Comparison of ENCODE assay signal across 7 mouse cellular contexts in the genomic region with DNA sequence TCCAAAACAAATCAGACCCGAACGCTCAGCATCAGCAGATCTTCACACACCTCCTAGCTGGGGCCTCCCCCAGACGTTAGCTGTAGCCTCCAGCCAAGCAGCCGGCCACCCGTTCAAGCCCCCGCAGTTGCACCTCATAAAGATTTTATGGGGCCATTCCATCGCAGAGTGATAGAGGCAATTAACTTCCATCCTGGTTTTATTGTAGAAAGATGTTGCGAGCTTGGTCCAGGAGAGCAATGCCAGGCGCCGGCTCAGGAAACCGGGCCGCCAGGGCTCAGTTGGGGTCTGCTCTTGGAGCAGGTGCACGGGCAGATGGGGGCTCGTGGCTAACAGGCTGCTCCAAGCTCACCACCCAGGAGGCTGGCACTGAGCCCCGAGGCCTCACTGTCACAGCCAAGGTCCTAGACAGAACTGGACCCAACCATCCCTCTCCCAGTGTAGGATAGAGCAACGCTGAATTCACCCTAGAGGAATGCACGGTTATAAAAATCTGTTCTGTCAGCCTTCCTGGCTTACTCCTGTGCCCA. TPM values are rescaled to one million over a fixed set of nuclear protein-coding genes. Genes with fewer than 3 reads are reported as not detected.
DNase-seq lines count a peak whose midpoint lies in the region; ATAC-seq and TF ChIP-seq lines count a peak whose summit lies in the region.

No protein-coding gene starts in this region.

- TF ChIP-seq CTCF in brain, embryonic 14.5 days (IDR thresholded peaks at IDR 0.05; ENCODE audit: borderline replicate concordance, extremely low read depth, insufficient read depth, insufficient read length) = no peak

- H3K9me3 ChIP-seq in hindbrain, embryonic 16.5 days (ENCODE audit: control insufficient read depth, low read length) = no peaks in the 10 kb centered on the region; the same call in 1 of the 2 replicates

- H3K4me1 ChIP-seq in hindbrain, embryonic 16.5 days (ENCODE audit: control insufficient read depth, insufficient read depth, low read depth, low read length) = peaks cover 6% of the 10 kb centered on the region; the same call in 1 of the 2 replicates

- peak overlapping the region; percentile 18 for H3K27ac ChIP-seq in hindbrain, embryonic 16.5 days (ENCODE audit: low read depth, low read length)

- H3K36me3 ChIP-seq in hindbrain, embryonic 16.5 days (ENCODE audit: control insufficient read depth, insufficient read depth, low read length) = no peaks in the 10 kb centered on the region

- no peak for TF ChIP-seq POLR2A in brain, embryonic 14.5 days (IDR thresholded peaks at IDR 0.05; ENCODE audit: borderline replicate concordance, extremely low read depth, insufficient read depth, insufficient read length, poor library complexity, severe bottlenecking)

- peak; percentile 72 to 81 for DNase-seq in layer of hippocampus, postnatal 10 days (ENCODE audit: low spot score in 2 of 2)
- DNase-seq in layer of hippocampus, adult 9-11 months = no peak
- peak; percentile 85 for DNase-seq in brain, embryonic 14.5 days (ENCODE audit: low read depth)
- DNase-seq in cerebellum, adult 11-12 months = peak; percentile 97
- DNase-seq in spleen, postnatal 10 days (ENCODE audit: low spot score in 2 of 2) = no peak
- DNase-seq in spleen, postnatal 36 days (ENCODE audit: low spot score in 2 of 2) = no peak

- no peak overlapping the region for H3K9ac ChIP-seq in hindbrain, embryonic 16.5 days (ENCODE audit: low read depth, low read length)

- no peaks in the 10 kb centered on the region for H3K27me3 ChIP-seq in hindbrain, embryonic 16.5 days (replicated peaks; ENCODE audit: control insufficient read depth, insufficient read depth, low read length)

- peak; percentile 95 for ATAC-seq in hindbrain, embryonic 16.5 days

- peak overlapping the region; percentile 13; the same call in 1 of the 2 replicates for H3K4me2 ChIP-seq in hindbrain, embryonic 16.5 days (ENCODE audit: low read length)

- WGBS in hindbrain, embryonic 16.5 days = 31% methylated on average over 17 of the region's 17 CpGs

- H3K4me3 ChIP-seq in hindbrain, embryonic 16.5 days (ENCODE audit: low read length) = no peak overlapping the region

RNA-seq across cellular contexts. Expression of a gene that starts 25.9 kb away (rescaled TPM):
- total RNA-seq in layer of hippocampus, postnatal 10 days (2021) = 10 to 100 TPM; 57.1 to 58.0 TPM
- 22.1 and 38.3 TPM in 2 replicates for polyA plus RNA-seq in brain, embryonic 14.5 days (2012; rRNA removed)
- polyA plus RNA-seq in hindbrain, embryonic 16.5 days (2015; fragmentation: Nextera tagmentation; extraction: Ambion mirVana) = 25.3 and 30.7 TPM in 2 replicates

Comparison
In these comparisons a context has a peak if more than half of its experiments do, and no peak if none do; other contexts are left out.
1. DNase-seq: peak in layer of hippocampus, postnatal 10 days (2 of 2), brain, embryonic 14.5 days (single experiment) and cerebellum, adult 11-12 months (single experiment); none in layer of hippocampus, adult 9-11 months (single experiment), spleen, postnatal 10 days (0 of 2) and spleen, postnatal 36 days (0 of 2).